Mouse (Mus musculus) adrenal gland (tissue): ENCODE measurements around the gene Fto.

ENCODE experiments used
- intact Hi-C: fragments of 180-260 bp; cut with DNase I; formaldehyde crosslinking; loops from one replicate; pipeline ENCODE4 v1.15.1; 2025

Fto gene

GRCm38 (mm10) chr8:91514752-91515478 is 201.6 kb downstream of the Fto start:
- intact Hi-C loops = no loop called here

GRCm38 (mm10) chr8:91516422-91516821 is 203.1 kb downstream of the Fto start:
- intact Hi-C loops = no loop called here

- intact Hi-C loops = no loop called here
Measured at GRCm38 (mm10) chr8:91518085-91518484, 204.8 kb downstream of the Fto start.

GRCm38 (mm10) chr8:91522201-91522600 is 208.9 kb downstream of the Fto start:
- intact Hi-C loops = no loop called here

GRCm38 (mm10) chr8:91524056-91524864 is 210.9 kb downstream of the Fto start:
- intact Hi-C loops = no loop called here

GRCm38 (mm10) chr8:91524865-91525250 is 211.5 kb downstream of the Fto start:
- intact Hi-C loops = loop anchor here (5.0 kb wide), 1 partner anchor 33 kb away; no protein-coding TSS in a partner anchor

- intact Hi-C loops = loop anchor here (5.0 kb wide), 1 partner anchor 33 kb away; no protein-coding TSS in a partner anchor
Measured at GRCm38 (mm10) chr8:91525342-91525817, 212.1 kb downstream of the Fto start.

- intact Hi-C loops = loop anchor here (5.0 kb wide), 1 partner anchor 37 kb away; no protein-coding TSS in a partner anchor
Measured at GRCm38 (mm10) chr8:91528967-91529366, 215.6 kb downstream of the Fto start.

- intact Hi-C loops = loop anchor here (5.0 to 10.0 kb wide), 4 partner anchors 37 to 853 kb away; partner anchors contain the start of gene Irx5
Measured at GRCm38 (mm10) chr8:91529699-91530098, 216.4 kb downstream of the Fto start.

- intact Hi-C loops = loop anchor here (5.0 to 10.0 kb wide), 3 partner anchors 156 to 852 kb away; partner anchors contain the start of gene Irx5
Measured at GRCm38 (mm10) chr8:91530656-91531055, 217.3 kb downstream of the Fto start.

- intact Hi-C loops = loop anchor here (5.0 to 10.0 kb wide), 3 partner anchors 157 to 850 kb away; partner anchors contain the start of gene Irx5
Measured at GRCm38 (mm10) chr8:91531971-91532370, 218.6 kb downstream of the Fto start.

- intact Hi-C loops = loop anchor here (5.0 to 10.0 kb wide), 3 partner anchors 158 to 849 kb away; partner anchors contain the start of gene Irx5
Measured at GRCm38 (mm10) chr8:91532671-91533436, 219.5 kb downstream of the Fto start.

- intact Hi-C loops = loop anchor here (5.0 to 10.0 kb wide), 3 partner anchors 160 to 848 kb away; partner anchors contain the start of gene Irx5
Measured at GRCm38 (mm10) chr8:91534752-91535151, 221.4 kb downstream of the Fto start.

GRCm38 (mm10) chr8:91538109-91538508 is 224.8 kb downstream of the Fto start:
- intact Hi-C loops = loop anchor here (10.0 kb wide), 2 partner anchors 163 to 817 kb away; partner anchors contain the start of gene Irx5

- intact Hi-C loops = loop anchor here (10.0 kb wide), 2 partner anchors 164 to 816 kb away; partner anchors contain the start of gene Irx5
Measured at GRCm38 (mm10) chr8:91538892-91539291, 225.6 kb downstream of the Fto start.

GRCm38 (mm10) chr8:91539586-91539985 is 226.3 kb downstream of the Fto start:
- intact Hi-C loops = loop anchor here (10.0 kb wide), 2 partner anchors 165 to 815 kb away; partner anchors contain the start of gene Irx5

GRCm38 (mm10) chr8:91541229-91541628 is 227.9 kb downstream of the Fto start:
- intact Hi-C loops = no loop called here

GRCm38 (mm10) chr8:91545561-91545960 is 232.2 kb downstream of the Fto start:
- intact Hi-C loops = no loop called here

GRCm38 (mm10) chr8:91546599-91546998 is 233.3 kb downstream of the Fto start:
- intact Hi-C loops = no loop called here

GRCm38 (mm10) chr8:91550131-91550530 is 236.8 kb downstream of the Fto start:
- intact Hi-C loops = no loop called here
